Mouse (Mus musculus) lung, postnatal 0 days (tissue): Measurements from ENCODE around the gene Eml6. TPM values are rescaled to one million over a fixed set of nuclear protein-coding genes. Genes with fewer than 3 reads are reported as not detected.

ENCODE experiments used
- ATAC-seq: fragments of 200-750 bp; cut with Nextera tagmentation; 2 replicates; pipeline ENCODE4 v1.8.0; 2017; ENCODE audit warnings: moderate library complexity
- DNase-seq: peaks from one replicate; pipeline ENCODE4 v3.0.0-alpha.2; 2016; ENCODE audit warnings: low spot score
- H3K27ac ChIP-seq: fragments of 300-500 bp; sonication (generic); 2 replicates; pipeline ENCODE4 v1.5.1; 2014; ENCODE audit warnings: antibody characterized with exemption, mild to moderate bottlenecking, low read length, mixed read lengths
- H3K27me3 ChIP-seq: fragments of 300-500 bp; sonication (generic); replicated peaks from 2 replicates; pipeline ENCODE4 v1.6.1; 2014; ENCODE audit warnings: low read length, mixed read lengths; ENCODE audit not compliant: insufficient read depth
- H3K36me3 ChIP-seq: fragments of 300-500 bp; sonication (generic); 2 replicates; pipeline ENCODE4 v1.6.1; 2014; ENCODE audit warnings: low read length, mixed read lengths; ENCODE audit not compliant: insufficient read depth
- H3K4me1 ChIP-seq: fragments of 300-500 bp; sonication (generic); 2 replicates; pipeline ENCODE4 v1.6.1; 2014; ENCODE audit warnings: antibody characterized with exemption, low read depth, low read length, mixed read lengths; ENCODE audit not compliant: insufficient read depth
- H3K4me2 ChIP-seq: fragments of 300-500 bp; sonication (generic); replicated peaks from 2 replicates; pipeline ENCODE4 v1.6.1; 2014; ENCODE audit warnings: low read depth, mild to moderate bottlenecking, low read length, moderate library complexity, mixed read lengths
- H3K4me3 ChIP-seq: fragments of 300-500 bp; sonication (generic); 2 replicates; pipeline ENCODE4 v1.5.1; 2014; ENCODE audit warnings: low read depth, low read length
- H3K9ac ChIP-seq: fragments of 300-500 bp; sonication (generic); replicated peaks from 2 replicates; pipeline ENCODE4 v1.6.1; 2014; ENCODE audit warnings: low read depth, mild to moderate bottlenecking
- H3K9me3 ChIP-seq: fragments of 300-500 bp; sonication (generic); 2 replicates; pipeline ENCODE4 v1.6.1; 2016; ENCODE audit warnings: low read length, mixed read lengths
- CTCF ChIP-seq: IDR thresholded peaks from 2 replicates; pipeline ENCODE4 v1.5.1; 2016; ENCODE audit warnings: antibody characterized with exemption, mild to moderate bottlenecking
- EP300 ChIP-seq: IDR thresholded peaks from 2 replicates; pipeline ENCODE4 v1.6.1; 2016; ENCODE audit warnings: antibody characterized with exemption, mild to moderate bottlenecking, control low read depth
- WGBS: fragments of 180-500 bp; shearing (Covaris S2); extraction: QIAGEN DNeasy Blood & Tissue Kit; methylation state at CpG from one replicate; pipeline ENCODE4 v1.1.7; 2014; 5-methylcytosine and 5-hydroxymethylcytosine counted together
- polyA plus RNA-seq: library from polyadenylated mRNA; unstranded; fragments of >200 nt; fragmentation: Nextera tagmentation; extraction: Ambion mirVana; gene quantifications from 2 replicates; pipeline ENCODE4 v1.2.1, GENCODE M21; 2015

Gene Eml6
- polyA plus RNA-seq, 1 experiment from 2014 or later: 0.39 TPM

- Histone ChIP-seq H3K9ac (no peak overlapping the region), H3K4me3 (no peak overlapping the region), H3K36me3 (no peaks in the 10 kb centered on the region), H3K27ac (no peak overlapping the region), H3K4me2 (no peak overlapping the region), H3K27me3 (no peaks in the 10 kb centered on the region), H3K4me1 (no peaks in the 10 kb centered on the region), H3K9me3 (no peaks in the 10 kb centered on the region)
- ATAC-seq: no peak
- DNase-seq: no peak
- no peak for TF ChIP-seq EP300
- TF ChIP-seq CTCF: no peak
- WGBS: 90% methylated on average over 5 of the region's 5 CpGs
Measured at GRCm38 (mm10) chr11:29959366-29959765, 66.5 kb downstream of the Eml6 start.

DNA sequence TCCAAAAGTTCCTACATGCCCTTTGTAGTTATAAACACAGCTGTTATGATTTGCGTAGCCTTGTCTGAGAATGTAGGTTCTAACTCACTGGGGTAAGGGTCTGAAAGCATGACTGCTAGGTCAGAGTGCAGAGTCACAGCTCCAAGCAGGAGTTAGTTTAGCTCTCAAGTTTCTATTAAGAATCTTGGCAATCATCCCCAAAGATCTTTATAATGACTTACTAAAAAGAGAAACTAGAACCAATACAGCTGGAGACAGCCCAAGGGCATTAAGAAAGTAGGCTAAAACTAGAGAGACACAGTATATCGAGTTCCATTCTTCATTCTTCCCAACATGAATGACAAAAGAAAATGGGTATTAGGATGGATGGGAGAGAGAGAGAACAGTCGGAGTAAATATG is 81.2 kb downstream of the Eml6 start:
- Histone ChIP-seq H3K27ac (no peak overlapping the region), H3K9ac (no peak overlapping the region), H3K27me3 (no peaks in the 10 kb centered on the region), H3K9me3 (no peaks in the 10 kb centered on the region), H3K4me2 (no peak overlapping the region), H3K36me3 (no peaks in the 10 kb centered on the region), H3K4me1 (no peaks in the 10 kb centered on the region), H3K4me3 (no peak overlapping the region)
- TF ChIP-seq CTCF (no peak), EP300 (no peak)
- ATAC-seq (no peak), DNase-seq (no peak)
- 64% methylated on average over 3 of the region's 3 CpGs for WGBS

GRCm38 (mm10) chr11:29924332-29924731 is 101.5 kb downstream of the Eml6 start:
- no peaks in the 10 kb centered on the region for H3K9me3 ChIP-seq
- WGBS: 86% methylated on average over 2 of the region's 2 CpGs
- TF ChIP-seq EP300: no peak
- no peak for TF ChIP-seq CTCF
- H3K27ac ChIP-seq: no peak overlapping the region
- H3K9ac ChIP-seq: no peak overlapping the region
- no peaks in the 10 kb centered on the region for H3K36me3 ChIP-seq
- DNase-seq: no peak
- no peak overlapping the region for H3K4me2 ChIP-seq
- no peak overlapping the region for H3K4me3 ChIP-seq
- no peak for ATAC-seq
- no peaks in the 10 kb centered on the region for H3K27me3 ChIP-seq
- H3K4me1 ChIP-seq: no peaks in the 10 kb centered on the region

GRCm38 (mm10) chr11:29923851-29924250 is 102.0 kb downstream of the Eml6 start:
- ATAC-seq: no peak
- DNase-seq: no peak
- Histone ChIP-seq H3K4me2 (no peak overlapping the region), H3K4me1 (no peaks in the 10 kb centered on the region), H3K36me3 (no peaks in the 10 kb centered on the region), H3K27me3 (no peaks in the 10 kb centered on the region), H3K9me3 (no peaks in the 10 kb centered on the region), H3K27ac (no peak overlapping the region), H3K4me3 (no peak overlapping the region), H3K9ac (no peak overlapping the region)
- whole genome bisulfite sequencing: 56% methylated on average over 1 of the region's 1 CpGs
- TF ChIP-seq EP300 (no peak), CTCF (no peak)

- no peak overlapping the region for H3K4me3 ChIP-seq
- ATAC-seq (no peak), DNase-seq (no peak)
- no peak overlapping the region for H3K27ac ChIP-seq
- no peak overlapping the region for H3K4me2 ChIP-seq
- H3K9ac ChIP-seq: no peak overlapping the region
- no peaks in the 10 kb centered on the region for H3K9me3 ChIP-seq
- TF ChIP-seq EP300 (no peak), CTCF (no peak)
- no peaks in the 10 kb centered on the region for H3K4me1 ChIP-seq
- no peaks in the 10 kb centered on the region for H3K27me3 ChIP-seq
- no peaks in the 10 kb centered on the region for H3K36me3 ChIP-seq
- WGBS: 72% methylated on average over 4 of the region's 4 CpGs
Measured at GRCm38 (mm10) chr11:29913180-29913579, 112.7 kb downstream of the Eml6 start.

GRCm38 (mm10) chr11:29909330-29909729 is 116.5 kb downstream of the Eml6 start:
- TF ChIP-seq EP300 (no peak), CTCF (no peak)
- no peak for DNase-seq
- Histone ChIP-seq H3K9ac (no peak overlapping the region), H3K27me3 (no peaks in the 10 kb centered on the region), H3K4me3 (no peak overlapping the region), H3K4me2 (no peak overlapping the region), H3K36me3 (no peaks in the 10 kb centered on the region), H3K4me1 (no peaks in the 10 kb centered on the region), H3K9me3 (no peaks in the 10 kb centered on the region), H3K27ac (no peak overlapping the region)
- no peak for ATAC-seq

GRCm38 (mm10) chr11:29885160-29885559 is 140.7 kb downstream of the Eml6 start:
- DNase-seq: peak; percentile 72
- Histone ChIP-seq H3K9me3 (no peaks in the 10 kb centered on the region), H3K9ac (no peak overlapping the region), H3K4me1 (no peaks in the 10 kb centered on the region), H3K27me3 (no peaks in the 10 kb centered on the region), H3K36me3 (no peaks in the 10 kb centered on the region), H3K4me3 (no peak overlapping the region), H3K4me2 (no peak overlapping the region), H3K27ac (no peak overlapping the region)
- peak; percentile 68; the same call in 1 of the 2 replicates for ATAC-seq
- WGBS: 6% methylated on average over 1 of the region's 1 CpGs
- TF ChIP-seq EP300 (no peak), CTCF (peak; percentile 85)
